Mouse (Mus musculus): Measurements from ENCODE around the gene Btbd17. TPM values are rescaled to one million over a fixed set of nuclear protein-coding genes. Genes with fewer than 3 reads are reported as not detected.

Btbd17 gene
- polyA plus RNA-seq, 1 experiment: 0.54 TPM

DNA sequence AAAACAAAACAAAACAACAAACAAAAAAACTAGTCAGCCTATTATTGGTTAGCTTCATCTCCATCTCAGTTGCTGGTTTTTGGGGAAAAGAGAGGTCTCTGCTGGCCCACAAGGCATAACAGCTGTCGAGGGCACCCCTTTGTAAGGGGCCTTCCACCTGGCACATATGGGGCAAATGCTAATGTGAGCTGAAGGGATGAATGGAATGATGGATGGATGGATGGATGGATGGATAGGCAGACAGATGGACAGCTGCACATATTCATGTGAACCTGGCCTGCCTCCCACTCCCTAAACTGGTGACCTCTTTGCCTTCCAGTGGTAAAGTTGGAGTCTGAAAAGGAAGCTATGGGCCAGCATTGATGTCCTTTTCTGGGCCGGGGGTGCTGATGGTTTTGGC, 11.3 kb upstream of the Btbd17 start:
- DNase-seq: no peak
- Histone ChIP-seq H3K4me1 (ENCODE audit: control insufficient read depth, insufficient read depth, low read length) (no peaks in the 10 kb centered on the region), H3K4me3 (replicated peaks; ENCODE audit: extremely low read depth, low read depth, low read length) (no peak overlapping the region)
- no peak for TF ChIP-seq POLR2A (IDR thresholded peaks at IDR 0.05; ENCODE audit: borderline replicate concordance, extremely low read depth, low read depth, low read length)
- TF ChIP-seq CTCF (IDR thresholded peaks at IDR 0.05; ENCODE audit: insufficient read depth, low read length): no peak
- WGBS: 75% methylated on average over 2 of the region's 2 CpGs

DNA sequence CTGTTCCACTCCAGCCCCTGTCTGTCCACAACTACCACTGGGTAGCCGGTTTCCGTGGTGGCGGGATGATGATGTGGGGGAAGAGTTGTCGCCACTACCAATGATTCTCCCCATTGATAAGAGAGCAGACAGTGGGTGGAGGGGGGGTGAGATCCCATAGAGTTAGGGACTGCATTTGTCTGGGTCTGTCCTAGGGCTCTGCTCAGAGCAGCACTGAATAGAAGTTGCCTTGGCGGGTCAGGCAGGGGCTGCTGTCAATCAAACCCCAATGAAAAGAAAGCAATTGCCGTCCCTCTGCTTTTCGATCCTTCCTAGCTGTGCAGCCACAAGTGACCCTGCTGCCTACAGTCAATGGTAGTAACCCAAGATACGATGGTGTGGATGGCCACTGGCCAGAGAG, 8.2 kb upstream of the Btbd17 start:
- WGBS: 59% methylated on average over 8 of the region's 8 CpGs
- no peaks in the 10 kb centered on the region for H3K4me1 ChIP-seq (ENCODE audit: control insufficient read depth, insufficient read depth, low read length)
- no peak for DNase-seq
- no peak overlapping the region for H3K4me3 ChIP-seq (replicated peaks; ENCODE audit: extremely low read depth, low read depth, low read length)
- no peak for TF ChIP-seq POLR2A (IDR thresholded peaks at IDR 0.05; ENCODE audit: borderline replicate concordance, extremely low read depth, low read depth, low read length)
- TF ChIP-seq CTCF (IDR thresholded peaks at IDR 0.05; ENCODE audit: insufficient read depth, low read length): no peak

DNA sequence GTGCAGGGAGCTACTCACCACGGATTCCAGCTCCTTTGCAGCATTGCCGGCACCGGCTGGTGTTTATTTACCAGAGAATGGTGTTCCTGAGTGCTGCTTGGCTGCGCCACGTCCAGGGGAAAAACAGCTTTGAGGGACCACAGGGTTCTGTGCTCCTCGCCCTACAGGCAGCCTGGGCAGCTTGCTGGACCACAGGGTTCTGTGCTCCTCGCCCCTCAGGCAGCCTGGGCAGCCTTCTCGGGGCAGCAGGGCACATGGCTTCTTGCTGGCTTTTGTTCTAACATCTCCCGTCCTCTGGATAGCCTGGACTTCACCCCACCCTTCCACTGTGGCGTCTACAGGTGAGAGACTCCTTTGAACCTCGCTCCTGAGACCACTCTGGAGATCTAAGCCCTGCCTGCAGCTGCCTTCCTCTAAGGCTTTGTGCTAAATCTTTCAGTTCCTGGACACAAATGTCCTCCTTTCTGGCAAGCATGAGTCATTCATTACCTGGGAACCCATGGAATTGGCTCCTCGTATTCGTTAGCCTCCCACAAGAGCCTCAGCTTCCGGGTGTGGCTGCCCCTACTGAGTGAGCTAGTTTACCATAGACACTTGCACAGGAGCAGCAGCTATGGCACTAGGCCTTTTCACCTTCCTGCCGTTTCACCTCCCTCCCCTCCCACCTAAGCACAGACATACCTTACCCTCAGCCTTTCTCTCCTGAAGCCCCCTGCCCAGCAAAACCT, 7.0 kb upstream of the Btbd17 start:
- TF ChIP-seq POLR2A (IDR thresholded peaks at IDR 0.05; ENCODE audit: borderline replicate concordance, extremely low read depth, low read depth, low read length) (no peak), CTCF (IDR thresholded peaks at IDR 0.05; ENCODE audit: insufficient read depth, low read length) (no peak)
- DNase-seq: no peak
- Histone ChIP-seq H3K4me3 (replicated peaks; ENCODE audit: extremely low read depth, low read depth, low read length) (no peak overlapping the region), H3K4me1 (ENCODE audit: control insufficient read depth, insufficient read depth, low read length) (no peaks in the 10 kb centered on the region)
- WGBS: 42% methylated on average over 15 of the region's 15 CpGs

DNA sequence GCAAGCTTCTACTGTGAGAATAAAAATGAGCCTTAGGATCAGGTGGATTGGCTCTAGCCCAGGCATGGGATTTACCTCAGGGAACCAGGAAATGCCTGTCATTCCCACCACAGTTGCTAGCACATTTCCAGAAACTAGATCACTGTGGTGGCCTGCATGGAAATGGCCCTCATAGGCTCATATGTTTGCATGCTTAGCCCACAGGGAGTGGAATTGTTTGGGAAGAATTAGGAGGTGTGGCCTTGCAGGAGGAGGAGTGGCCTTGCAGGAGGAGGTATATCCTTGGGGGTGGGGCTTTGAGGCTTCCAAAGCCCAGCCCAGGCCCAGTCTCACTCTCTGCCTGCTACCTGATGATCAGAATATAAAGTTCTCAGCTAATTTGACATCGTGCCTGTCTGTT, 6.2 kb upstream of the Btbd17 start:
- H3K4me3 ChIP-seq (replicated peaks; ENCODE audit: extremely low read depth, low read depth, low read length): no peak overlapping the region
- 91% methylated on average over 1 of the region's 1 CpGs for WGBS
- no peak for TF ChIP-seq POLR2A (IDR thresholded peaks at IDR 0.05; ENCODE audit: borderline replicate concordance, extremely low read depth, low read depth, low read length)
- TF ChIP-seq CTCF (IDR thresholded peaks at IDR 0.05; ENCODE audit: insufficient read depth, low read length): no peak
- H3K4me1 ChIP-seq (ENCODE audit: control insufficient read depth, insufficient read depth, low read length): no peaks in the 10 kb centered on the region
- DNase-seq: no peak

DNA sequence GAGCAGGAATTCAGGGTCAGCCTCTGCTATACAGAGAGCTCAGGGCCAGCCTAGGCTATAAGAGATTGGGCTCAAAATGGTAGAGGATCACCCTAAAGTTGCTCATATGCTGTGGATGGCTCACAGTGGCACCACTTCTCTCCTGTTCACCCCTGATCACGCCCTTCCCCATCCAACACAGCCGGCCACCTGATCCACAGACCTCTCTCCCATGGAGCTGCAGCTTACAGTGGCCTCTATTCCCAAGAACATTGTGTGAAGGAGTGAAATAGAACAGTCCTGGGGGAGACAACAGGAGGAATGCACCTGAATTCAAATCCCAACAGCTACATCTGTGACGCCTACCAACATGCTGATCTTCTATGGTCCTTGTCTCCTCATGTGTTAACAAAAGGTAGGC, 2.9 kb upstream of the Btbd17 start, which contains the start of gene Gpr142:
Gene Gpr142, plus strand, starts transcription at position 301 of the 400 bp plus-strand sequence.
- WGBS: 94% methylated on average over 3 of the region's 3 CpGs
- Histone ChIP-seq H3K4me1 (ENCODE audit: control insufficient read depth, insufficient read depth, low read length) (no peaks in the 10 kb centered on the region), H3K4me3 (replicated peaks; ENCODE audit: extremely low read depth, low read depth, low read length) (no peak within 1 kb of the TSS)
- no peak for DNase-seq
- TF ChIP-seq CTCF (IDR thresholded peaks at IDR 0.05; ENCODE audit: insufficient read depth, low read length): no peak
- no peak for TF ChIP-seq POLR2A (IDR thresholded peaks at IDR 0.05; ENCODE audit: borderline replicate concordance, extremely low read depth, low read depth, low read length)

GRCm38 (mm10) chr11:114797981-114798380, 2.2 kb upstream of the Btbd17 start:
- H3K4me3 ChIP-seq (replicated peaks; ENCODE audit: extremely low read depth, low read depth, low read length): no peak overlapping the region
- 76% methylated on average over 3 of the region's 3 CpGs for WGBS
- no peak for DNase-seq
- no peak for TF ChIP-seq POLR2A (IDR thresholded peaks at IDR 0.05; ENCODE audit: borderline replicate concordance, extremely low read depth, low read depth, low read length)
- TF ChIP-seq CTCF (IDR thresholded peaks at IDR 0.05; ENCODE audit: insufficient read depth, low read length): no peak
- H3K4me1 ChIP-seq (ENCODE audit: control insufficient read depth, insufficient read depth, low read length): no peaks in the 10 kb centered on the region

- Histone ChIP-seq H3K4me1 (ENCODE audit: control insufficient read depth, insufficient read depth, low read length) (no peaks in the 10 kb centered on the region), H3K4me3 (replicated peaks; ENCODE audit: extremely low read depth, low read depth, low read length) (no peak overlapping the region)
- WGBS: 83% methylated on average over 7 of the region's 7 CpGs
- DNase-seq: no peak
- no peak for TF ChIP-seq POLR2A (IDR thresholded peaks at IDR 0.05; ENCODE audit: borderline replicate concordance, extremely low read depth, low read depth, low read length)
Measured at GRCm38 (mm10) chr11:114797176-114797575, 1.4 kb upstream of the Btbd17 start.

DNA sequence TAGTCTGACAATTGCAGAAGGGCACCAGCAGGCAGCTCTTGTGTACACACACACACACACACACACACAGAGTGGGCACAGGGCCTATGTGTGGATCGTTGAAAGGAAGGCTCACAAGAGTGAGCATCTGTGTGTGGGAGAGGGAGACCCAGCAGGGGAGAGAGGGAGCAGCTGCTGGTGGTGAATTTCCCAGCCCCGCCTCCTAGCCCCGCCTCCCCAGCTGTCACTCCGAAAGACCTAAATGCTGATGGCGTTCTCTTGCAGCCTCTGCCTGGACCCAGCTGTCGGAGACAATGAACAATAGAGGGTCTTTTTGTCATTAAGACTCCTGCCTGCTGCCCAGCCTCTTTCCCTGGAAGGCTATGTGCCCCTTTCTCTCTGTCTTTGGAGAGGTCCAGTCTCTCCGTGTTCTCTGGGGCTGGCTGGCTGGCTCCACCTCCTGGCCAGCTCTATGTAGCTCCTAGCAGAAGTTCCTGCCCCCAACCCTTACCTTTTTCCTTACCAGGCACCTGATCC, 456 bp downstream of the Btbd17 start:
- TF ChIP-seq POLR2A (IDR thresholded peaks at IDR 0.05; ENCODE audit: borderline replicate concordance, extremely low read depth, low read depth, low read length) (no peak), CTCF (IDR thresholded peaks at IDR 0.05; ENCODE audit: insufficient read depth, low read length) (no peak)
- Histone ChIP-seq H3K4me3 (replicated peaks; ENCODE audit: extremely low read depth, low read depth, low read length) (no peak overlapping the region), H3K4me1 (ENCODE audit: control insufficient read depth, insufficient read depth, low read length) (no peaks in the 10 kb centered on the region)
- WGBS: 5% methylated on average over 7 of the region's 7 CpGs
- DNase-seq: peak; percentile 26

DNA sequence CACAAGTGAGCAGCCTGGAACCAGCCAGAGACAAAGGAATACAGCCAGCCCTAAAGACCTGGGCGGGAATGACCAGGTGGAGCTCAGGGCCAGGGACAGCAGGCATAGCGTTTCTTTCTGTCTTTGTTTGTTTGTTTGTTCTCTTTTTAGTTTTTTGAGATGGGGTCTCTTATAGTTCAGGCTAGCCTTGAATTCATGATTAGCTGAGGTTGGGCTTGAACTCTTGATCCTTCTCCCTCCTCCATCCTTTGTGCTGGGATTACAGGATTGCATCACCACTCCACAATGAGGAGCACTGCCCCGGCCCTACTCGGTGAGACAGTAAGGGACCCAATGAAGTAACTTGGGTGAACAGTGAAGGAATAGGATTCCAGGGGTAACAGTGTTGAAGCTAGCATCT, 1.1 kb downstream of the Btbd17 start:
- TF ChIP-seq CTCF (IDR thresholded peaks at IDR 0.05; ENCODE audit: insufficient read depth, low read length) (no peak), POLR2A (IDR thresholded peaks at IDR 0.05; ENCODE audit: borderline replicate concordance, extremely low read depth, low read depth, low read length) (no peak)

GRCm38 (mm10) chr11:114793868-114794545, 1.7 kb downstream of the Btbd17 start:
- 56% methylated on average over 19 of the region's 19 CpGs for WGBS
- TF ChIP-seq CTCF (IDR thresholded peaks at IDR 0.05; ENCODE audit: insufficient read depth, low read length) (no peak), POLR2A (IDR thresholded peaks at IDR 0.05; ENCODE audit: borderline replicate concordance, extremely low read depth, low read depth, low read length) (no peak)

More for the DNA sequence above, 1.1 kb downstream of the Btbd17 start:
- no peak for DNase-seq
- H3K4me1 ChIP-seq (ENCODE audit: control insufficient read depth, insufficient read depth, low read length): no peaks in the 10 kb centered on the region
- WGBS: 58% methylated on average over 4 of the region's 4 CpGs
- no peak overlapping the region for H3K4me3 ChIP-seq (replicated peaks; ENCODE audit: extremely low read depth, low read depth, low read length)

More at GRCm38 (mm10) chr11:114793868-114794545, 1.7 kb downstream of the Btbd17 start:
- Histone ChIP-seq H3K4me3 (replicated peaks; ENCODE audit: extremely low read depth, low read depth, low read length) (no peak overlapping the region), H3K4me1 (ENCODE audit: control insufficient read depth, insufficient read depth, low read length) (0 out of 2 replicates have a peak, but pooled peaks cover 3% of the 10 kb centered on the region)
- DNase-seq: no peak

All from lung, adult 2 months (tissue).